Mouse (Mus musculus): ENCODE measurements at regions not wholly inside any gene's neighbourhood (a gene's known extent, or its start where the extent isn't known, plus 50 kb on each side); places are given as distances from the start of the nearest gene placed in this dataset.
A peak's percentile ranks its signal among the peaks of the same experiment; 100 is the strongest.

DNA sequence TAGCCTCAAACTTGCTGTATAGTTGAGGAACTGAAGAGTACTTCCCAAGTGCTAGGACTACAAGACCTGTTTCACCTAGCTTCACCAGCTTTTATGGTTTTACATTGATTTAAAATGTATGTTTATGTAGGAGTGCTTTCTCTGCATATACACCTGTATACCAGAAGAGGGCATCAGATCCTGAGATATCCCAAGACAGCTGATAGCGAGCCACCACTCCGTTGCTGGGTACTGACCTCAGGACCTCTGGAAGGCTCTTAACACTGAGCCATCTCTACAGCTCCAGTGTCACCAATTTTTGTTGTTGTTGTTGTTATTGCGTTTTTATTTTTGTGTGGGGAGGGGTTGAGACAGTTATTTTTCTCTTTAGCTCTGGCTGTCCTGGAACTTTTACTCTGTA, 55.9 kb upstream of the Ddx3x start:
- DNase-seq: no peak

DNA sequence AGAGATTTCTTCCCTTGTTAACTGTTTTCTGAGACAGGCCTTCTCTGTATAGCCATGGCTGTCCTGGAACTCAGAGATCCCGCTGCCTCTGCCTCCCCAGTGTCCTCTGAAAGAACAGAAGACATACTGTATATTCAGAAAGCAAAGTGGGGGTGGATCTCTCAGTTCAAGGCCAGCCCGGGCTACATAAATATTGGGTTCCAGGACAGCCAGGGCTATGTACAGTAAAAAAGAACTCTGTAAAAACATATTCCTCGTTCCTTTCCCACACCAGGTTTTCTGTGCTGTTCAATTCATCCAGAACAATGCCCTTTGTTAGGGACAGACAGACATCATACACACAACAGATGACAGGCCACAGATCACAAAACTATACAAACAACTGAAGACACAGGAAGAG, 54.3 kb upstream of the Ddx3x start:
- no peak for DNase-seq

DNA sequence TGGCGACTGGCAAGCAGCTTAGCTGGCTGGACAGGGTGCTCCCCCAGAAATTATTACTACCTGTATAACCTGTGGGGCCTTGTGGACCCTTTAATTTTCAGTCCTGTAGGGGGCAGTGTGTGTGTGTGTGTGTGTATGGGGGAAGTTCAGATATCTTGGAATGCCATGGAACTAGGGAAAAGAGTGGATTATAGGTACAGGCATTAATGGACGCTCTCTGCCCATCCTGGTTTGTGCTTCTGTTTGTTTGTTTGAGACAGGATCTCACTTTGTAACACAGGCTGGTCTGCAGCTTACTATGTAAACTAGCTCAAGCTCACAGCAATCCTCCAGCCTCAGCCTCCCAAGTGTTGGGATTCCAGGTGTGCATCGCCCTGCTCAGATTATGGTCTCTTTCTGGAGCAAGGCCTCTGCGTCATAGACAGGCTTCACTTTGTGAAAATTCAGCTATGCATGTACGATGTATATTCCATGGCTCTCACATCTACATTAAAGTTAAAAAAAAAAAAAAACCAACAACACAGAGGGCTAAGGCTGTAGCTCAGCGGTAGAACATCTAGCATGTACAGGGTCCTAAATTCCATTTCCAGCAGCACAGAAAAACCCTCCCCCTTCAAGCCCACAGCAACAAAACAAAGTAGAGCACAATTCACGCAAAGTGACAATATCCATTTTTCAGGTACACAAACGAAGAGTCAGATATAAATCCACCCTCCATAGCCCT, 50.7 kb upstream of the Ddx3x start:
- DNase-seq: peak; percentile 92

DNA sequence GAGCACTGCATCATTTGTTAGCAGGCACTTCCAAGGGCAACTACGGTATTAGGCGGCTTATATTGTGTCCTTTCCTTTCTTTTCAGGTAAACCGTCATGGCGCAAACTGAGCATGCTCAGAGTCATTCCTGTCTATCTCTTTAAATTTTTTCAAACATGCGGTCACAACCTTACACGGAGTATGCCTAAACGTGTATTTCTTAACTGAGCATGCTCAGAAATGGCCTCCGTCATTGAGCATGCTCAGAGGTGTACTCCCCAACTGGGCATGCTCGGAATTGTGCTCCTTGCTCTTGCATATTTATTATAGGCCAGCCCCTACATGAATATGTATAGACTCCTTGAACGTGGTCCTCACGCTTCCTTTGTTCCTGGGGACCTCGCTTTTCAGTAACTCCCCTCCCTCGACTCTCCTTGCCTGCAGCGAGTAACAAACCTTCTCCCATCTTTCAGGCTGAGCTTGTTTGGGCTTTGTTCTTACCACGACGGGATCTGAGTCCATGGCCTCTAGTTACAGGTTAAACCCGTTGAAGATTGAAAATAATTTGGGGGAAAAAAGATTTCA, 50.1 kb upstream of the Ddx3x start:
- peak; percentile 98 for DNase-seq

All from heart, adult 11 months (tissue).